Mouse (Mus musculus) forebrain, embryonic 11.5 days (tissue): ENCODE results near the gene Smim4. TPM values are rescaled to one million over a fixed set of nuclear protein-coding genes. Genes with fewer than 3 reads are reported as not detected.
A peak's percentile ranks its signal among the peaks of the same experiment; 100 is the strongest.

ENCODE experiments used
- ATAC-seq: fragments of 200-750 bp; cut with Nextera tagmentation; replicated peaks from 2 replicates; pipeline ENCODE4 v1.8.0; 2017; ENCODE audit warnings: moderate TSS enrichment; ENCODE audit not compliant: low FRiP score
- DNase-seq: peaks from one replicate; pipeline ENCODE4 v3.0.0-alpha.2; 2017; ENCODE audit warnings: low spot score
- H3K27ac ChIP-seq: fragments of 300-500 bp; sonication (generic); 2 replicates; pipeline ENCODE4 v1.5.1; 2014; ENCODE audit warnings: low read depth, low read length
- H3K27me3 ChIP-seq: fragments of 300-500 bp; sonication (generic); 2 replicates; pipeline ENCODE4 v1.6.1; 2014; ENCODE audit warnings: mild to moderate bottlenecking, low read length, mixed read lengths; ENCODE audit not compliant: control insufficient read depth, insufficient read depth
- H3K36me3 ChIP-seq: fragments of 300-500 bp; sonication (generic); 2 replicates; pipeline ENCODE4 v1.6.1; 2014; ENCODE audit warnings: mild to moderate bottlenecking, low read length, moderate library complexity, mixed read lengths; ENCODE audit not compliant: control insufficient read depth, insufficient read depth
- H3K4me1 ChIP-seq: fragments of 300-500 bp; sonication (generic); replicated peaks from 2 replicates; pipeline ENCODE4 v1.6.1; 2014; ENCODE audit warnings: low read length, mixed read lengths; ENCODE audit not compliant: control insufficient read depth, insufficient read depth
- H3K4me2 ChIP-seq: fragments of 300-500 bp; sonication (generic); 2 replicates; pipeline ENCODE4 v1.6.1; 2014; ENCODE audit warnings: low read depth, mild to moderate bottlenecking, low read length, moderate library complexity, mixed read lengths; ENCODE audit not compliant: severe bottlenecking
- H3K4me3 ChIP-seq: fragments of 300-500 bp; sonication (generic); 2 replicates; pipeline ENCODE4 v1.5.1; 2014; ENCODE audit warnings: low read depth, low read length
- H3K9ac ChIP-seq: fragments of 300-500 bp; sonication (generic); 2 replicates; pipeline ENCODE4 v1.6.1; 2014; ENCODE audit warnings: low read length
- H3K9me3 ChIP-seq: fragments of 300-500 bp; sonication (generic); 2 replicates; pipeline ENCODE4 v1.6.1; 2016; ENCODE audit warnings: low read length, mixed read lengths; ENCODE audit not compliant: control insufficient read depth
- WGBS: fragments of 180-500 bp; shearing (Covaris S2); extraction: QIAGEN DNeasy Blood & Tissue Kit; methylation state at CpG from one replicate; pipeline ENCODE4 v1.1.7; 2014; 5-methylcytosine and 5-hydroxymethylcytosine counted together
- polyA plus RNA-seq: library from polyadenylated mRNA; unstranded; fragments of >200 nt; fragmentation: Nextera tagmentation; extraction: Ambion mirVana; gene quantifications from 2 replicates; pipeline ENCODE4 v1.2.1, GENCODE M21; 2014

Smim4 gene
- polyA plus RNA-seq, 1 experiment from 2014 or later: 50.9 TPM

DNA sequence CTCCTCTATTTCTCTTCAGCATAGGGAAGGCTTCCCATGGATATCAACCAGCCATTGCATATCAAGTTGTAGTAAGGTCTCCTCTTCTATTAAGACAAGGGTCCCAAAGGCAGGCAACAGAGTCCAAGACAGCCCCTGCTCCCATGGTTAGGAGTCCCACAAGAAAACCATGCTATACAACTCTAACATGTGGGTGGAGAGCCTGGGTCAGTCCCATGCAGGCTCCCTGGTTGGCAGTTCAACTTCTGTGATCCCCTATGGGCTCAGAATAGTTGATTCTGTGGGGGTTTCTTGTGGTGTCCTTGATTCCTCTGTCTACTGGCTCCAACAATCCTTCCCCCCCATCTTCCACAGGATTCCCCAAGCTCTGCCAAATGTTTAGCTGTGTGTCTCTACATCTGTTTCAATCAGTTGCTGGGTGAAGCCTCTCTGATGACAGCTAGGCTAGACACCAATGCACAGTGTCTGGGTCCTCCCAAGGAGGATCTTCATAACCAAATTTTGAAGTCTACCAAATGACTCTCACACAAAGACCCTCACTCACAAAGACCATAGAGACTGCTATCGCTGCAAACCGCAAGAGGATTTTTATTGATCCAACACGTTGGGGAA, 50.1 kb downstream of the Smim4 start:
- Histone ChIP-seq H3K9ac (no peak overlapping the region), H3K27ac (0 out of 2 replicates have a peak overlapping the region, but pooled peaks have one; percentile 12), H3K27me3 (no peaks in the 10 kb centered on the region), H3K4me1 (no peaks in the 10 kb centered on the region), H3K9me3 (no peaks in the 10 kb centered on the region), H3K4me3 (no peak overlapping the region), H3K36me3 (peaks cover 10% of the 10 kb centered on the region), H3K4me2 (no peak overlapping the region)
- DNase-seq (no peak), ATAC-seq (no peak)
- 92% methylated on average over 3 of the region's 3 CpGs for WGBS

DNA sequence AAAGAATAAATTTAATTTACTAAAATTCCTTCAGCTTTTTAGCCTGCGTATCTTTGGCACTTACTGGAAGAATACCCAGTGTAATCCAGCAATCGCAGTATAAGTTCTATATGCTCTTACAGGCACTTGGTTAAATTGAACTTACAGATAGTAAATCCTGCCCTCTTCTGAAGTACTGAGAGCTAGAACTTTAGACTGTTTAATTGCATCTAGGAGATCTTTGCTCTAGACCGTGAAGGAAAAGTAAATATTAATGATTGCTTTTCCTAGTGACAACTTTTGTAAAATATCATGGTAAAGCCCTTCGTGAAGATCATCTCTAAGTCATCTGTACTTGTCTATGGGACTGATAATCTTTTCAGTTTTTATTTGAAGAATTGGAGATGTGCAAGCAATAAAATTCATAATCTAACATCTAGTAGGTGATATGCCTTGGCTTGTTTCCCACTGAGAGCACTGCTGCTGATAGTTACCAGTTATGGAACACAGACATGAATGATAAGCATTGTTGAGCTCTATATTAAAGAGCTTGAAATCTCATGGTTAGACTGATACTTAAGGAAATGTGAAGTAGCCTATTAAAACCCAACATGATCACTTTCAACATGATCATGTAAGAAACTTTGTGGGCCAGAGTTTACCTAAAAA, 59.5 kb downstream of the Smim4 start:
- H3K9me3 ChIP-seq: no peaks in the 10 kb centered on the region
- no peak overlapping the region for H3K4me2 ChIP-seq
- peaks cover 13% of the 10 kb centered on the region for H3K36me3 ChIP-seq
- ATAC-seq (no peak), DNase-seq (no peak)
- H3K27ac ChIP-seq: no peak overlapping the region
- no peak overlapping the region for H3K4me3 ChIP-seq
- no peaks in the 10 kb centered on the region for H3K4me1 ChIP-seq
- WGBS: 96% methylated on average over 4 of the region's 4 CpGs
- H3K27me3 ChIP-seq: no peaks in the 10 kb centered on the region
- no peak overlapping the region for H3K9ac ChIP-seq

GRCm38 (mm10) chr14:31062277-31062676, 66.5 kb downstream of the Smim4 start:
- Histone ChIP-seq H3K4me3 (no peak overlapping the region), H3K27ac (no peak overlapping the region), H3K36me3 (peaks cover 13% of the 10 kb centered on the region), H3K9me3 (no peaks in the 10 kb centered on the region), H3K4me1 (no peaks in the 10 kb centered on the region), H3K27me3 (no peaks in the 10 kb centered on the region), H3K9ac (no peak overlapping the region), H3K4me2 (no peak overlapping the region)
- 81% methylated on average over 1 of the region's 1 CpGs for WGBS
- ATAC-seq: no peak
- no peak for DNase-seq

- ATAC-seq (no peak), DNase-seq (no peak)
- Histone ChIP-seq H3K27ac (no peak overlapping the region), H3K4me3 (no peak overlapping the region), H3K4me2 (no peak overlapping the region), H3K9ac (no peak overlapping the region), H3K27me3 (no peaks in the 10 kb centered on the region), H3K36me3 (peaks cover 26% of the 10 kb centered on the region), H3K9me3 (no peaks in the 10 kb centered on the region), H3K4me1 (no peaks in the 10 kb centered on the region)
- 92% methylated on average over 1 of the region's 1 CpGs for WGBS
Measured at GRCm38 (mm10) chr14:31045817-31046216, 82.9 kb downstream of the Smim4 start.

GRCm38 (mm10) chr14:31045296-31045695, 83.5 kb downstream of the Smim4 start:
- 92% methylated on average over 5 of the region's 5 CpGs for WGBS
- Histone ChIP-seq H3K4me2 (no peak overlapping the region), H3K27me3 (no peaks in the 10 kb centered on the region), H3K27ac (no peak overlapping the region), H3K9me3 (no peaks in the 10 kb centered on the region), H3K4me1 (no peaks in the 10 kb centered on the region), H3K36me3 (peaks cover 23% of the 10 kb centered on the region), H3K4me3 (no peak overlapping the region), H3K9ac (no peak overlapping the region)
- ATAC-seq: no peak
- DNase-seq: no peak

Other genes starting within 250 kb of the Smim4 start
- 0.51 TPM in 2 replicates for gene Mustn1, start 249.8 kb downstream of the Smim4 start, polyA plus RNA-seq
- not detected in 2 replicates for gene Itih4, start 242.5 kb downstream of the Smim4 start, polyA plus RNA-seq
- 0.05 and 0.16 TPM in 2 replicates for gene Itih3, start 205.2 kb downstream of the Smim4 start, polyA plus RNA-seq
- not detected in 2 replicates for gene Itih1, start 185.7 kb downstream of the Smim4 start, polyA plus RNA-seq
- 22.4 and 24.4 TPM in 2 replicates for gene Nek4, start 177.6 kb downstream of the Smim4 start, polyA plus RNA-seq
- 61.3 and 63.5 TPM in 2 replicates for gene Glt8d1, start 127.6 kb downstream of the Smim4 start, polyA plus RNA-seq
- 224 and 251 TPM in 2 replicates for gene Spcs1, start 127.3 kb downstream of the Smim4 start, polyA plus RNA-seq
- 135 and 136 TPM in 2 replicates for gene Pbrm1, start 109.8 kb downstream of the Smim4 start, polyA plus RNA-seq
- gene Gnl3, start 109.8 kb downstream of the Smim4 start, polyA plus RNA-seq: 110 and 120 TPM in 2 replicates
- gene Nt5dc2, start 2.1 kb upstream of the Smim4 start, polyA plus RNA-seq: 565 and 637 TPM in 2 replicates
- 21.8 and 27.1 TPM in 2 replicates for gene Stab1, start 39.7 kb upstream of the Smim4 start, polyA plus RNA-seq
- 0.59 and 0.83 TPM in 2 replicates for gene Tnnc1, start 79.4 kb upstream of the Smim4 start, polyA plus RNA-seq
- 399 and 407 TPM in 2 replicates for gene Nisch, start 88.0 kb upstream of the Smim4 start, polyA plus RNA-seq
- gene Sema3g, start 88.9 kb upstream of the Smim4 start, polyA plus RNA-seq: 0.13 and 0.16 TPM in 2 replicates
- 14.3 and 14.4 TPM in 2 replicates for gene Phf7, start 122.4 kb upstream of the Smim4 start, polyA plus RNA-seq
- 121 and 137 TPM in 2 replicates for gene Bap1, start 122.5 kb upstream of the Smim4 start, polyA plus RNA-seq
- 7.6 and 8.8 TPM in 2 replicates for gene Dnah1, start 194.9 kb upstream of the Smim4 start, polyA plus RNA-seq
- gene Capn7, start 207.7 kb upstream of the Smim4 start, polyA plus RNA-seq: 36.2 and 41.2 TPM in 2 replicates